Mouse (Mus musculus) limb, embryonic 14.5 days (tissue): Measurements from ENCODE around the gene Chrna10. TPM values are rescaled to one million over a fixed set of nuclear protein-coding genes. Genes with fewer than 3 reads are reported as not detected.

Source experiments
- ATAC-seq: fragments of 200-750 bp; cut with Nextera tagmentation; 2 replicates; pipeline ENCODE4 v1.8.0; 2017; ENCODE audit warnings: low read depth, moderate number of reproducible peaks, moderate TSS enrichment; ENCODE audit not compliant: low FRiP score
- DNase-seq: peaks from one replicate; pipeline ENCODE4 v3.0.0-alpha.2; 2015; ENCODE audit warnings: low spot score
- H3K27ac ChIP-seq: fragments of 300-500 bp; sonication (generic); replicated peaks from 2 replicates; pipeline ENCODE4 v1.5.1; 2014; ENCODE audit warnings: low read depth, mild to moderate bottlenecking, low read length, moderate library complexity, mixed read lengths
- H3K27me3 ChIP-seq: fragments of 300-500 bp; sonication (generic); 2 replicates; pipeline ENCODE4 v1.6.1; 2014; ENCODE audit warnings: low read length, mixed read lengths; ENCODE audit not compliant: control insufficient read depth, insufficient read depth
- H3K36me3 ChIP-seq: fragments of 300-500 bp; sonication (generic); 2 replicates; pipeline ENCODE4 v1.6.1; 2014; ENCODE audit warnings: mild to moderate bottlenecking, low read length, moderate library complexity, mixed read lengths; ENCODE audit not compliant: control insufficient read depth, insufficient read depth
- H3K4me1 ChIP-seq: fragments of 300-500 bp; sonication (generic); 2 replicates; pipeline ENCODE4 v1.6.1; 2014; ENCODE audit warnings: antibody characterized with exemption, low read length, mixed read lengths; ENCODE audit not compliant: control insufficient read depth, insufficient read depth
- H3K4me2 ChIP-seq: fragments of 300-500 bp; sonication (generic); replicated peaks from 2 replicates; pipeline ENCODE4 v1.6.1; 2014; ENCODE audit warnings: low read depth, mild to moderate bottlenecking, low read length, moderate library complexity; ENCODE audit not compliant: severe bottlenecking
- H3K4me3 ChIP-seq: fragments of 300-500 bp; sonication (generic); replicated peaks from 2 replicates; pipeline ENCODE4 v1.5.1; 2014; ENCODE audit warnings: low read length
- H3K9ac ChIP-seq: fragments of 300-500 bp; sonication (generic); 2 replicates; pipeline ENCODE4 v1.6.1; 2014; ENCODE audit warnings: mild to moderate bottlenecking, low read depth, low read length, moderate library complexity; ENCODE audit not compliant: severe bottlenecking
- H3K9me3 ChIP-seq: fragments of 300-500 bp; sonication (generic); 2 replicates; pipeline ENCODE4 v1.6.1; 2016; ENCODE audit warnings: low read length; ENCODE audit not compliant: control insufficient read depth
- POLR2A ChIP-seq: fragments of 200-500 bp; IDR thresholded peaks from 2 replicates; pipeline ENCODE4 v1.8.0; 2012; ENCODE audit warnings: inconsistent platforms, mild to moderate bottlenecking, moderate library complexity, borderline replicate concordance; ENCODE audit not compliant: insufficient read depth, insufficient read length; ENCODE audit errors: extremely low read depth
- WGBS: fragments of 180-500 bp; shearing (Covaris S2); extraction: QIAGEN DNeasy Blood & Tissue Kit; methylation state at CpG from one replicate; pipeline ENCODE4 v1.1.7; 2014; 5-methylcytosine and 5-hydroxymethylcytosine counted together
- polyA plus RNA-seq, 2 experiments: library from polyadenylated mRNA; depleted of rRNA in 1 of 2; stranded (reverse) in 1 of 2; unstranded in 1 of 2; fragments of >200 nt; fragmentation: Nextera tagmentation in 1 of 2; extraction: Ambion mirVana in 1 of 2; gene quantifications; 2 replicates each; pipeline versions ENCODE4 v1.2.1 to v1.2.3; 2012 to 2014

Chrna10 gene
- polyA plus RNA-seq, 2 experiments = 0.05 TPM; not detected in 1

DNA sequence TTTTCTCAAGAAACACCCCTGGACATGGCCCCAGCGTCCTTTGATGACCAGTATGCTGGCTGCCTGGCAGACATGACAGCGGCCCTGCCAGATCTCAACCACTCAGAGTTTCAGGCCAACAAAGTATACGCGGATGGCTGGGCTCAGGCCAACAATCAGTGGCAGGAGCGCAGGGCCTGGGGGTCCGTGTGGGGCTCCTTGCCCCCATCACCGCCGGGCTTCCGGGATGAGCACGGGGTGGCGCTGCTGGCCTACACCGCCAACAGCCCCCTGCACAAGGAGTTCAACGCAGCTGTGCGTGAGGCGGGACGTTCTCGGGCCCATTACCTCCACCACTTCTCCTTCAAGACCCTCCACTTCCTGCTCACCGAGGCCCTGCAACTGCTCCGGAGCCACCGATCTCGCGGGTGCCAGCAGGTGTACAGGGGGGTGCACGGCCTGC lies 9.9 kb downstream of the Chrna10 start:
- 13% methylated on average over 22 of the region's 23 CpGs for WGBS
- no peak for DNase-seq

DNA sequence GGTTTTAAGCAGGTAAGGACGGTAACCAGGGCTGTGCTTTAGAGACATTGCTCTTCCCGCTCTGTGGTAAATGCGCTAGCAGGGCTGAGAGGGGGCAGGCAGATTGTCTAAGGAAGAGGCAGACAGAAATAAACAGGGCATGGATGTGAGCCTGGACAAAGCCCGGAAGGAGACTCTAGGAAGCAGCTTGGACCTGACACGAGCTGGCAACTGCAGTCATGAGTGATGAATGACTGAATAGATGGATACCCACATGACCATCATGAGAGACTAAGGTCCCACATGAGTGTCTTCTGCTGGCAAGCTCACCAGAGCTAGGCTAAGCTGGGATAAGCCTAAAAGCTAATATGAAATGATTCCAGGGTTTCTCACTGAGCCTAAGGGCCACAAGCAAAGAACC lies 12.5 kb downstream of the Chrna10 start:
- 69% methylated on average over 5 of the region's 5 CpGs for WGBS
- no peak overlapping the region for H3K4me2 ChIP-seq
- no peak overlapping the region for H3K4me3 ChIP-seq
- H3K36me3 ChIP-seq = no peaks in the 10 kb centered on the region
- TF ChIP-seq POLR2A = no peak
- H3K27me3 ChIP-seq = no peaks in the 10 kb centered on the region
- no peak overlapping the region for H3K27ac ChIP-seq
- no peaks in the 10 kb centered on the region for H3K9me3 ChIP-seq
- H3K4me1 ChIP-seq = peaks cover 12% of the 10 kb centered on the region; the same call in 1 of the 2 replicates
- ATAC-seq = no peak
- no peak for DNase-seq
- no peak overlapping the region for H3K9ac ChIP-seq

More for the DNA sequence above, 9.9 kb downstream of the Chrna10 start:
- H3K4me2 ChIP-seq = peak overlapping the region; percentile 63
- no peak for ATAC-seq
- H3K9me3 ChIP-seq = no peaks in the 10 kb centered on the region
- H3K27ac ChIP-seq = no peak overlapping the region
- H3K4me1 ChIP-seq = peaks cover 6% of the 10 kb centered on the region; the same call in 1 of the 2 replicates
- TF ChIP-seq POLR2A = no peak
- H3K4me3 ChIP-seq = peak overlapping the region; percentile 27
- no peaks in the 10 kb centered on the region for H3K27me3 ChIP-seq
- no peaks in the 10 kb centered on the region for H3K36me3 ChIP-seq
- peak overlapping the region; percentile 53 for H3K9ac ChIP-seq

DNA sequence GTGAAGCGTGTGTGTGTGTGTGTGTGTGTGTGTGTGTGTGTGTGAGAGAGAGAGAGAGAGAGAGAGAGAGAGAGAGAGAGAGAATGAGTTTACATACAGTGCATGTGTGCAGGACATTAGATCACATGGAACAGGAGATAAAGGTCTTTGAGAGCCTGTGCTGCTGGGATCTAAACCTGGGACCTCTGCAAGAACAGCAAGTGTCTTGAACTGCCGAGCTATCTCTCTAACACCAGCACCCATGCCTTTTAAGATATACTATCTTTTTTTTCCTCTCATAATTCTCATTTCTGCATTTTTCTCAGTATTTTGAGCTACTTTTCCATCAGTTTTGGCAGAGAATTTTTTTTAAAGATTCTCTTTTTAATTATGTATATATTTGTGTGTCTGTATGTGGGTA lies 13.1 kb downstream of the Chrna10 start:
- Histone ChIP-seq H3K9ac (no peak overlapping the region), H3K4me3 (no peak overlapping the region), H3K27ac (no peak overlapping the region), H3K4me1 (peaks cover 12% of the 10 kb centered on the region; the same call in 1 of the 2 replicates), H3K4me2 (no peak overlapping the region), H3K36me3 (no peaks in the 10 kb centered on the region), H3K27me3 (no peaks in the 10 kb centered on the region), H3K9me3 (no peaks in the 10 kb centered on the region)
- 75% methylated on average over 2 of the region's 2 CpGs for WGBS
- DNase-seq (no peak), ATAC-seq (no peak)
- TF ChIP-seq POLR2A = no peak

DNA sequence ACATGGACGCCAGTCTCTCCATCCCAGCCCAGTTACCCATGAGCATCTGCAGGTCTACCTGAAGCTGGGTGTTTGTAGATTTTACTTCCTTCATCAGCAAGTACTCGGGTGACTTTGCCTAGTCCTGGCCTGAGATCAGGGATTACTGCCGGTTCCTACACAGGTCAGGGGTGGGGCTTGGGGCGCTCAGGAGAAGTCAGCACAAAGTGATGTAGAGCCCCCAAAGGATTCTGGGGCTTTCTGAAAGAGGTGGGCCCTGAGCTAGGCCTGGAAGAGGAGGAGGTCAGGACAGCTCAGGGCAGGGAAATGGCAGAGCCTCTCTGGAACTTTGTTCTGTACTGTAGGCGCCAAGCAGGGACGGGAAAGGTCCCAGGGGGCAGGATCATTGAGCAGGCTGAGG lies 13.9 kb downstream of the Chrna10 start:
- no peak overlapping the region for H3K4me3 ChIP-seq
- H3K27me3 ChIP-seq = no peaks in the 10 kb centered on the region
- H3K27ac ChIP-seq = no peak overlapping the region
- ATAC-seq = no peak
- peaks cover 12% of the 10 kb centered on the region; the same call in 1 of the 2 replicates for H3K4me1 ChIP-seq
- WGBS = 38% methylated on average over 6 of the region's 6 CpGs
- no peak overlapping the region for H3K4me2 ChIP-seq
- H3K36me3 ChIP-seq = no peaks in the 10 kb centered on the region
- no peak overlapping the region for H3K9ac ChIP-seq
- DNase-seq = no peak
- no peak for TF ChIP-seq POLR2A
- H3K9me3 ChIP-seq = no peaks in the 10 kb centered on the region

DNA sequence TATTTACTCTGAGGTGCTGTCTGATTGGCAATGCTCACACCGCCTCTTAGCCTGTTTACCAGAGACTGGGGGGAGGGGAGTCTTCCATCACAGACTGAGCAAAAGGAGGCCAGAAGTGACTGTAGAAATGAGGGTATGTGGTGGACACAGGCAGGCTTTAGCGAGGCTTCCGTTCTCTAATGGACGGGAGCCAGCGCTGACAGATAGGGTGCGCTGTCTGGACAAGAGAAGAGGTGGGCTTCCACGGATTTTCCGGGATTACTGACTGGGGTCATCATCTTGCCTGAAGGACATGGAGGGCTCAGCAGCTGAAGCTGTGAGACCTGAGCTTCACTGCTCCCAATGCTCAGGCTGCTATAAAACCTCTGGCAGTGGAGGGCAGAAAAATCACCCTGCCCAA lies 14.4 kb downstream of the Chrna10 start:
- Histone ChIP-seq H3K4me2 (no peak overlapping the region), H3K9me3 (no peaks in the 10 kb centered on the region), H3K36me3 (no peaks in the 10 kb centered on the region), H3K4me1 (peaks cover 12% of the 10 kb centered on the region; the same call in 1 of the 2 replicates), H3K9ac (no peak overlapping the region), H3K27me3 (no peaks in the 10 kb centered on the region), H3K4me3 (no peak overlapping the region), H3K27ac (no peak overlapping the region)
- no peak for TF ChIP-seq POLR2A
- ATAC-seq (no peak), DNase-seq (no peak)
- WGBS = 53% methylated on average over 8 of the region's 8 CpGs
